Mouse (Mus musculus): ENCODE data around the gene Rab30. TPM values are rescaled to one million over a fixed set of nuclear protein-coding genes. Genes with fewer than 3 reads are reported as not detected.

Rab30 gene
- polyA plus RNA-seq, 1 experiment from 2014 or later, result 24.7 TPM

DNA sequence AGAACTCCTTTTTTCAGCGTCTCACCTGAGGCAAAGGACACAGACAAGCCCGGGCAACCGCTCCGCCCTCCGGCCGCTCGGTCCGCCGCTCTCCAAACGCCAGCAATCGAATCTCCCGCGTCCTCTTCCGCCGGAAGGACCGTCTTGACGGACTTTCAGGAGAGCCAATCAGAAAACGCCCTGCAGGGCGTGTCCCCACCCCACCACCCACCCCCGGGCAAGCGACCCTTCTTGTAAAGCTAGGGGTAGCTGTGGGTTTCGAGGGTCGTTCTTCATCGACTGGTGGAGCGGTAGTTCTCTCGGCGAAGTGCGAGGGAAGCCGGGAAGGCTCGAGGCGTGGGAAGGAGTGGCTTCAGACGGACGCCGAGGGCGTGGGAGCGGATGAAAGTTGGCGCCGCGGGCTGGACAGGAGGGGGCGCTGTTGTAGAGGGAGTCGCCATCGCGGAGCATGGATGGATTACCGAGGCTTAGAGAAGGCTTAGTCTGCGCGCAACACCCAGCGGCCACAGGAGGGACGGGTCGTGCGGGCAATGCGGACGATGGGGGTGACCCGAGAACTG is 132.8 kb downstream of the Rab30 start, which contains the start of the genes Ddias and Prcp:
Ddias (minus strand) TSS at position 132 of the 560 bp plus-strand sequence.
Prcp (plus strand) TSS at position 355 of the 560 bp plus-strand sequence.
- Histone ChIP-seq H3K9me3 (ENCODE audit: control insufficient read depth, low read length) (no peaks in the 10 kb centered on the region), H3K4me1 (ENCODE audit: control insufficient read depth, insufficient read depth, low read depth, low read length) (peaks cover 11% of the 10 kb centered on the region), H3K4me2 (ENCODE audit: low read length) (peak within 1 kb of the TSS; percentile 58), H3K27me3 (replicated peaks; ENCODE audit: control insufficient read depth, insufficient read depth, low read length) (no peaks in the 10 kb centered on the region), H3K4me3 (ENCODE audit: low read length) (peak within 1 kb of the TSS; percentile 58), H3K36me3 (ENCODE audit: control insufficient read depth, insufficient read depth, low read length) (no peaks in the 10 kb centered on the region), H3K9ac (ENCODE audit: low read depth, low read length) (peak within 1 kb of the TSS; percentile 78), H3K27ac (ENCODE audit: low read depth, low read length) (peak within 1 kb of the TSS; percentile 91)
- WGBS, result under 1% methylated on average over 53 of the region's 53 CpGs
- peak; percentile 90 for ATAC-seq

DNA sequence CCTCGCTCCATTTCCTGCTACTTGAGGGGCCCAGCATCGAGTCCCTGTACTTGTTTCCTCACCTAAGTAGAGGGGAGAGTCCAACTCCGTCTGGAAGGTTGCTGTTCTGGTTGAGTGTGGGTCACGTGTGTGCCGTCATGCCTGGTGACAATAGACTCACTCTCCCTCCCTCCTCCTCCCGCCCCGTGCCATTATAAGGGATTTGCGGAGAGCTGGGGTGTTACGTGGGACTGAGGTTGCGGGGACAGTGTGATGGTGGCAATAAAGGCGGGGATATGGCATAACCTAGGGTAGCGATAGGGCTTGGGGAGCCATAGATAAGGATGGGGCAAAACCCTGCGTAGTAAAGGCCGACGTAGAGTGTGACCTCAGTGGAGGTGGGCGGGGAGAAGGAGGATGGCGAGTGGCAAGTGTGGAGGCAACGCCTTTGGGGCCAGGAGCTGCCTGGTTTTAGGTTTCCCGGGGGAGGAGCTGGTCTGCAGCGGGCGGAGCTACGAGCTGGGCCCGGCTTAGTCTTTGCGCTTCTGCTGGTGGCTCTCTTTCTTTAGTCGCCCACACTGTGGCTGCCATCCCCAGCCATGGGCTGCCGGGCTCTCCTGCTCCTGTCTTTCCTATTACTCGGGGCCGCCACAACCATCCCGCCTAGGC is 133.5 kb downstream of the Rab30 start:
- peak; percentile 90 for ATAC-seq
- 0% methylated on average over 27 of the region's 29 CpGs for WGBS
- Histone ChIP-seq H3K9me3 (ENCODE audit: control insufficient read depth, low read length) (no peaks in the 10 kb centered on the region), H3K4me1 (ENCODE audit: control insufficient read depth, insufficient read depth, low read depth, low read length) (peaks cover 11% of the 10 kb centered on the region), H3K27me3 (replicated peaks; ENCODE audit: control insufficient read depth, insufficient read depth, low read length) (no peaks in the 10 kb centered on the region), H3K4me3 (ENCODE audit: low read length) (peak overlapping the region; percentile 58), H3K4me2 (ENCODE audit: low read length) (peak overlapping the region; percentile 58), H3K36me3 (ENCODE audit: control insufficient read depth, insufficient read depth, low read length) (no peaks in the 10 kb centered on the region), H3K27ac (ENCODE audit: low read depth, low read length) (peak overlapping the region; percentile 91), H3K9ac (ENCODE audit: low read depth, low read length) (peak overlapping the region; percentile 78)

DNA sequence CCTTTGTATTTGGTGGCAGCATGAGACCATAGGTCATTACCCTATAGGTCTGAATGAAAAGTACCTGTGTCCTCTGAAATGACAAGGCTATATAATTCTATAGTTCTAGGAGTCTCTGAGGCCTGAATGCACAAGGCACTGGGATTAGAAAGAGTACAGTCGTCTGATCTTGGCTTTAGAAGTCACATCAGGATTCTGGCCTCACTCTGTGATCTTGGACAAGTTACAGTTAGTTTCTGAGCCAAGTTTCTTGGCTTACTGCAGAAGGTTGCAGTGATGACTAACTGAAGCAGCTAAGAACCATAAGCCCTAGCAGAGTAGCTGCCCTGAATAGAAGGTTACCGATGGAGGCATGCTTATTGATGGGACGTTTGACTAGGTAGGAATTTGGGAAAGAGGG is 134.7 kb downstream of the Rab30 start:
- Histone ChIP-seq H3K27ac (ENCODE audit: low read depth, low read length) (peak overlapping the region; percentile 91; the same call in 1 of the 2 replicates), H3K4me1 (ENCODE audit: control insufficient read depth, insufficient read depth, low read depth, low read length) (peaks cover 11% of the 10 kb centered on the region), H3K4me3 (ENCODE audit: low read length) (peak overlapping the region; percentile 58), H3K27me3 (replicated peaks; ENCODE audit: control insufficient read depth, insufficient read depth, low read length) (no peaks in the 10 kb centered on the region), H3K9ac (ENCODE audit: low read depth, low read length) (no peak overlapping the region), H3K9me3 (ENCODE audit: control insufficient read depth, low read length) (no peaks in the 10 kb centered on the region), H3K4me2 (ENCODE audit: low read length) (peak overlapping the region; percentile 58), H3K36me3 (ENCODE audit: control insufficient read depth, insufficient read depth, low read length) (no peaks in the 10 kb centered on the region)
- no peak for ATAC-seq
- 41% methylated on average over 3 of the region's 3 CpGs for WGBS

DNA sequence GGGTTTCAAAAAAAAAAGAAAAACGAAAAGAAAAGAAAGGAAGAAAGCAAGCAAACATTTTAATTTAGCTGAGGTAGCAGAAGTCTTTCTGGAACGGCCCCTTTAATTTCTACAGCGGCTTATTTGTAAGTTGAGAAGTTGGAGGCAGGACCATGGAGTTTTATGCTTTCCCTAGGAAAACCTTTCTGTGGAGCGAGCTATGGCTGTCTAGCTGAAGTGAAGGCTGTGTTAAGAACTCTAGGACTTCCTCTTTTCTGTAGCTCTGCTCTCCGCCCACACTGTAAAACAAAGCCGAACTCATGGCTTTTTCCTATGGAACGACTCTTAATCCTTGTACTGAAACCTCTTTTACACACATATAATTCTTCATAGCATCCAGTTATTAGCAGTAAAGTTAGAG is 135.1 kb downstream of the Rab30 start:
- no peaks in the 10 kb centered on the region for H3K27me3 ChIP-seq (replicated peaks; ENCODE audit: control insufficient read depth, insufficient read depth, low read length)
- no peak for ATAC-seq
- no peaks in the 10 kb centered on the region for H3K36me3 ChIP-seq (ENCODE audit: control insufficient read depth, insufficient read depth, low read length)
- WGBS, result 58% methylated on average over 7 of the region's 7 CpGs
- 0 out of 2 replicates have a peak overlapping the region, but pooled peaks have one; percentile 1 for H3K4me3 ChIP-seq (ENCODE audit: low read length)
- no peak overlapping the region for H3K27ac ChIP-seq (ENCODE audit: low read depth, low read length)
- H3K4me2 ChIP-seq (ENCODE audit: low read length), result peak overlapping the region; percentile 58
- H3K9me3 ChIP-seq (ENCODE audit: control insufficient read depth, low read length), result no peaks in the 10 kb centered on the region
- no peak overlapping the region for H3K9ac ChIP-seq (ENCODE audit: low read depth, low read length)
- peaks cover 11% of the 10 kb centered on the region for H3K4me1 ChIP-seq (ENCODE audit: control insufficient read depth, insufficient read depth, low read depth, low read length)

DNA sequence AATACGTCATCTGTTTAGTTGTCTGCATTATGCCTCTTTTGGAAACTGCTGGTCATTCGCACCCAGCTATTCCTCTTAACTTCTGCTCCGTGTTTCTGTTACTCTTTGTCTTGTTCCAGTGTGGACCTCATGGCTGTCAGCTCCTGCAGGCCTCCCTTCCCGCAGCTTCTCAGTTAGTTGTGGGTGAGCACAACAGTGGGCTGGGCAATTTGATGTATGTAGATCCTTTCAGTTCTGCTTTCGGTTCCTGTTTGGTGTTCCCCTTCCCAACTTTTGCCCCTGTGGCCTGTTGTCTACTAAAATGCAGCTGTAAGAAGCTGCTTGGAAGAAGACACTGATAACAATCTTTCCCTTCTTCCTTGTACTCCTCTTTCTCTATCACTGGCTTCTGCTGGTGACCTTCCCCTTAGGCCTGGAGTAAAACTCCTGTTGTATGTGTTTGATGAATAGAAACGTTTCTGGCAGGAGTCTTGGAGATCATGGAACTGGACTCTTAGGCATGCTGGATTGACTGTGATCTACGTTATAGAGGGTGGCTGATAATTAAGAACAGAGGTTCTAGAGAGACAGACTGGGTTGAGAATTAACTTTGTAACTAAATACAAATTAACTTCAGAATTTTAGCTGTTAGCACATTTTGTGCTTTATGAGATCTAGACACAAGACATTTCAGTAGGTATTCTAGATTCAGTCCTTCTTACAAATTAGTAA is 137.3 kb downstream of the Rab30 start:
- 83% methylated on average over 7 of the region's 7 CpGs for WGBS
- no peak overlapping the region for H3K9ac ChIP-seq (ENCODE audit: low read depth, low read length)
- ATAC-seq, result no peak
- no peak overlapping the region for H3K4me3 ChIP-seq (ENCODE audit: low read length)
- peaks cover 6% of the 10 kb centered on the region for H3K4me1 ChIP-seq (ENCODE audit: control insufficient read depth, insufficient read depth, low read depth, low read length)
- H3K4me2 ChIP-seq (ENCODE audit: low read length), result no peak overlapping the region
- no peaks in the 10 kb centered on the region for H3K27me3 ChIP-seq (replicated peaks; ENCODE audit: control insufficient read depth, insufficient read depth, low read length)
- no peaks in the 10 kb centered on the region for H3K9me3 ChIP-seq (ENCODE audit: control insufficient read depth, low read length)
- no peaks in the 10 kb centered on the region for H3K36me3 ChIP-seq (ENCODE audit: control insufficient read depth, insufficient read depth, low read length)
- H3K27ac ChIP-seq (ENCODE audit: low read depth, low read length), result no peak overlapping the region

DNA sequence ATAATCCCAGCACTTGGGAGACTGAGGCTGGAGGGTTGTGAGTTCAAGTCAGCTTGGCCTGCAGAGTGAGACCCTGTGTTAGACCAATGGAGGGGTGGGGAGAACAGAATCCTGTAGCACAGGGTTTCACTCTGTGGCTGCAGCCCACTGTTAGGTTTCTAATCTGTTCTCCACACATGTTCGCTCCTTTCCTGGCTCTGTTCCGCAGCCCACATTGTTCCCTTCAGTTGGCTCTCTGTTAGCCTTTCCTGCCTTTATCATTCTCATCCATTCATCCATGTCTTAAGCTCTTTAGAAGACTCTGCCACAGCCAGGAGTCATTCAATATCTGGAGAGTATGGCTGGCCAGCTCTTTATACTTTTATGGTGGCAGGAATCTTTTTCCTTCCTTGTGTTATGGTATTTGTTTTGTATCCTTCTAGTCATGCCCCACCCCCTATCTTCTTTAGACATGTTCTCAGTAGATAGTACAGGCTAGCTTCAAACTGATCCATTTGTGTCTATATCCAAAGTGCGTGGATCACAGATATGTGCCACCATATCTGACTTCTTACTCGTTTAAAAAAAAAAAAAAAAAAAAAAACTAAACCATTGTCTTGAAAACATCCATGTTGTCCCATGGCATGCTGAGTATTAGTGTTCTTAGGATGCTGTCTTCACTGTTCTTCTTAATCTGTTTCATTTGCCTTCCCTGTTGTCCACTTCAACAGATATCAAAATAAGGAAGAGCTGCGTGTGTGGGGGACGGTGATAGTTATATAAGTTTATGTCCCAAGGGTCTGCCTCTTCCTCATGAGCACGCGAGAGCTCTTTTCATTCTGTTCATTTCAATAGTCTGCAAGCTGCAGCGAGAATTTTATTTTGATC is 142.7 kb downstream of the Rab30 start:
- H3K27me3 ChIP-seq (replicated peaks; ENCODE audit: control insufficient read depth, insufficient read depth, low read length), result no peaks in the 10 kb centered on the region
- H3K36me3 ChIP-seq (ENCODE audit: control insufficient read depth, insufficient read depth, low read length), result no peaks in the 10 kb centered on the region
- H3K4me3 ChIP-seq (ENCODE audit: low read length), result no peak overlapping the region
- no peaks in the 10 kb centered on the region for H3K9me3 ChIP-seq (ENCODE audit: control insufficient read depth, low read length)
- no peak for ATAC-seq
- 78% methylated on average over 9 of the region's 9 CpGs for WGBS
- H3K4me1 ChIP-seq (ENCODE audit: control insufficient read depth, insufficient read depth, low read depth, low read length), result no peaks in the 10 kb centered on the region
- no peak overlapping the region for H3K27ac ChIP-seq (ENCODE audit: low read depth, low read length)
- no peak overlapping the region for H3K4me2 ChIP-seq (ENCODE audit: low read length)
- H3K9ac ChIP-seq (ENCODE audit: low read depth, low read length), result no peak overlapping the region

DNA sequence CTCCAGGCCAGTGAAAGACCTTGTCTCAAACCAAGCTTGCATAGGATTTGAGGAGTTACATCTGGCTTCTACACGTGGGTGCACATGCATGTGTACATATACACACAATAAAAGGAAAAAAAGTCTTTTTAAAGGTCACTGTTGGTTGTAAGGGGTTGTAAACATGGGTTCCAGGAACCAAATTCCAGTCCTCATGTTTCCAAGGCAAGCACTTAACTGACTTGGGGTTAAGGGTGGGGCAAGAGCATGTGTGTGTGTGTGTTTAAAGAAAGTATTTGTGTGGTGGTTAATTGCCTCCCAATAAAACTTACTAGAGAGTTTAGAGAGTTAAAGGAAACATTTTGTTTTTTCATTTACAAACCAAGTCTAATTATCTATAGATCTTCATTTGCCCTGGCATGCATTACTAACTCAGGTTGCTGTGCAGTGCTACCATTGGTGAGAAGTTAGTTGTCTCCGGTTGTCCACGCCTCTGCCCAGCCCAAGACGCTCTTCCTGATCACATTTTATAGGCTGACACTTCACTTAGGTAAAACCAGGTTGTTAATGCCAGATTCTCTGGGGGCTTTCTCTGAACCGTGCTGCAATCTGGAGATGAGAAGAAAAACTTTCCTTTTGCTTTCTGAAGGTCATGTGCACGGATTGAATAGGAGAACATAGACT is 143.7 kb downstream of the Rab30 start:
- no peak overlapping the region for H3K27ac ChIP-seq (ENCODE audit: low read depth, low read length)
- no peaks in the 10 kb centered on the region for H3K4me1 ChIP-seq (ENCODE audit: control insufficient read depth, insufficient read depth, low read depth, low read length)
- H3K4me2 ChIP-seq (ENCODE audit: low read length), result no peak overlapping the region
- H3K27me3 ChIP-seq (replicated peaks; ENCODE audit: control insufficient read depth, insufficient read depth, low read length), result no peaks in the 10 kb centered on the region
- no peaks in the 10 kb centered on the region for H3K36me3 ChIP-seq (ENCODE audit: control insufficient read depth, insufficient read depth, low read length)
- WGBS, result 87% methylated on average over 6 of the region's 6 CpGs
- H3K9me3 ChIP-seq (ENCODE audit: control insufficient read depth, low read length), result no peaks in the 10 kb centered on the region
- no peak overlapping the region for H3K4me3 ChIP-seq (ENCODE audit: low read length)
- no peak overlapping the region for H3K9ac ChIP-seq (ENCODE audit: low read depth, low read length)
- ATAC-seq, result no peak

DNA sequence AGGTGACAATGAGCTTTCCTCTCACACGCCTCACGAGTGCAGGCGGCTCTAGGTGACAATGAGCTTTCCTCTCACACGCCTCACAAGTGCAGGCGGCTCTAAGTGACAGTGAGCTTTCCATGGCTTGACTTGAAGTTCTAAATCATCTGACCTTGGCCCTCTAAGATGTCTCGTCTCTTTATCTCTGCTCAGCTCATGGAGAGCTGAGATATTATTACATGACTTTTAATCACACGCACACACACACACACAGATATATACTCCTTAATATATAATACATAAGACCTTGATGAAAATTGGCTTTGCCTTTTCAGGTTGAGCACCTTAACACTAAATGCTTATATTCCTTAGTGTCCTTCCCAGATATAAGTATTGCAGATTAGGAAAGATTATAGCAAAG is 145.4 kb downstream of the Rab30 start:
- Histone ChIP-seq H3K4me2 (ENCODE audit: low read length) (no peak overlapping the region), H3K9me3 (ENCODE audit: control insufficient read depth, low read length) (no peaks in the 10 kb centered on the region), H3K36me3 (ENCODE audit: control insufficient read depth, insufficient read depth, low read length) (no peaks in the 10 kb centered on the region), H3K4me3 (ENCODE audit: low read length) (no peak overlapping the region), H3K27ac (ENCODE audit: low read depth, low read length) (no peak overlapping the region), H3K4me1 (ENCODE audit: control insufficient read depth, insufficient read depth, low read depth, low read length) (no peaks in the 10 kb centered on the region), H3K27me3 (replicated peaks; ENCODE audit: control insufficient read depth, insufficient read depth, low read length) (no peaks in the 10 kb centered on the region), H3K9ac (ENCODE audit: low read depth, low read length) (no peak overlapping the region)
- 93% methylated on average over 7 of the region's 7 CpGs for WGBS
- no peak for ATAC-seq

Data from hindbrain, embryonic 16.5 days (tissue).